Mouse (Mus musculus) hindbrain, postnatal 0 days (tissue): Measurements from ENCODE around the gene Ranbp3. TPM values are rescaled to one million over a fixed set of nuclear protein-coding genes. Genes with fewer than 3 reads are reported as not detected.
A peak's percentile ranks its signal among the peaks of the same experiment; 100 is the strongest.

Experiments used
- ATAC-seq: fragments of 200-750 bp; cut with Nextera tagmentation; 2 replicates; pipeline ENCODE4 v1.8.0; 2017; ENCODE audit warnings: mild to moderate bottlenecking, moderate TSS enrichment, moderate library complexity
- DNase-seq: peaks from one replicate; pipeline ENCODE4 v3.0.0-alpha.2; 2015; ENCODE audit warnings: low spot score
- H3K27ac ChIP-seq: fragments of 300-500 bp; sonication (generic); 2 replicates; pipeline ENCODE4 v1.5.1; 2014; ENCODE audit warnings: mild to moderate bottlenecking
- H3K27me3 ChIP-seq: fragments of 300-500 bp; sonication (generic); 2 replicates; pipeline ENCODE4 v1.6.1; 2014; ENCODE audit warnings: low read length, mixed read lengths; ENCODE audit not compliant: insufficient read depth
- H3K36me3 ChIP-seq: fragments of 300-500 bp; sonication (generic); 2 replicates; pipeline ENCODE4 v1.6.1; 2014; ENCODE audit warnings: low read length, mixed read lengths; ENCODE audit not compliant: insufficient read depth
- H3K4me1 ChIP-seq: fragments of 300-500 bp; sonication (generic); 2 replicates; pipeline ENCODE4 v1.6.1; 2014; ENCODE audit warnings: antibody characterized with exemption, low read length, mixed read lengths; ENCODE audit not compliant: insufficient read depth
- H3K4me2 ChIP-seq: fragments of 300-500 bp; sonication (generic); 2 replicates; pipeline ENCODE4 v1.6.1; 2014; ENCODE audit warnings: low read depth, mild to moderate bottlenecking, low read length, moderate library complexity, mixed read lengths
- H3K4me3 ChIP-seq: fragments of 300-500 bp; sonication (generic); 2 replicates; pipeline ENCODE4 v1.5.1; 2014; ENCODE audit warnings: low read length
- H3K9ac ChIP-seq: fragments of 300-500 bp; sonication (generic); replicated peaks from 2 replicates; pipeline ENCODE4 v1.6.1; 2014; ENCODE audit warnings: mild to moderate bottlenecking, low read length, moderate library complexity, mixed read lengths
- H3K9me3 ChIP-seq: fragments of 300-500 bp; sonication (generic); 2 replicates; pipeline ENCODE4 v1.6.1; 2016; ENCODE audit warnings: low read length, mixed read lengths
- CTCF ChIP-seq: IDR thresholded peaks from 2 replicates; pipeline ENCODE4 v1.5.1; 2016; ENCODE audit warnings: antibody characterized with exemption, control low read depth, low read depth
- WGBS: fragments of 180-500 bp; shearing (Covaris S2); extraction: QIAGEN DNeasy Blood & Tissue Kit; methylation state at CpG from one replicate; pipeline ENCODE4 v1.1.7; 2014; 5-methylcytosine and 5-hydroxymethylcytosine counted together
- polyA plus RNA-seq: library from polyadenylated mRNA; unstranded; fragments of >200 nt; fragmentation: Nextera tagmentation; extraction: Ambion mirVana; gene quantifications from 2 replicates; pipeline ENCODE4 v1.2.1, GENCODE M21; 2015
- total RNA-seq: library from RNA; depleted of rRNA; stranded (reverse); fragments of >200 nt; gene quantifications from 2 replicates; pipeline ENCODE4 v1.2.3, GENCODE M21; 2014

Ranbp3 gene
- total and polyA plus RNA-seq, 2 experiments from 2014 or later, result 88.7 to 121 TPM

- ATAC-seq (no peak), DNase-seq (no peak)
- Histone ChIP-seq H3K36me3 (peaks cover 72% of the 10 kb centered on the region), H3K27ac (no peak overlapping the region), H3K27me3 (no peaks in the 10 kb centered on the region), H3K4me1 (no peaks in the 10 kb centered on the region), H3K4me2 (no peak overlapping the region), H3K4me3 (no peak overlapping the region), H3K9me3 (no peaks in the 10 kb centered on the region), H3K9ac (no peak overlapping the region)
- TF ChIP-seq CTCF, result no peak
- 83% methylated on average over 3 of the region's 3 CpGs for WGBS
These were observed 36.6 kb downstream of the Ranbp3 start for GRCm38 (mm10) chr17:56709708-56710107.

- no peak overlapping the region for H3K4me3 ChIP-seq
- peaks cover 13% of the 10 kb centered on the region for H3K4me1 ChIP-seq
- no peak overlapping the region for H3K9ac ChIP-seq
- ATAC-seq, result no peak
- no peak overlapping the region for H3K27ac ChIP-seq
- WGBS, result 63% methylated on average over 11 of the region's 11 CpGs
- DNase-seq, result no peak
- H3K36me3 ChIP-seq, result peaks cover 19% of the 10 kb centered on the region
- no peaks in the 10 kb centered on the region for H3K27me3 ChIP-seq
- H3K9me3 ChIP-seq, result no peaks in the 10 kb centered on the region
- TF ChIP-seq CTCF, result no peak
- H3K4me2 ChIP-seq, result peak overlapping the region; percentile 72; the same call in 1 of the 2 replicates
These were observed 42.3 kb downstream of the Ranbp3 start for GRCm38 (mm10) chr17:56715360-56715759.

GRCm38 (mm10) chr17:56715914-56716654 lies 43.0 kb downstream of the Ranbp3 start:
- H3K9ac ChIP-seq, result peak overlapping the region; percentile 69
- H3K4me3 ChIP-seq, result peak overlapping the region; percentile 86
- DNase-seq, result no peak
- 23% methylated on average over 22 of the region's 22 CpGs for WGBS
- H3K4me2 ChIP-seq, result peak overlapping the region; percentile 72
- H3K36me3 ChIP-seq, result peaks cover 13% of the 10 kb centered on the region; the same call in 1 of the 2 replicates
- H3K27ac ChIP-seq, result peak overlapping the region; percentile 90
- no peak for TF ChIP-seq CTCF
- no peaks in the 10 kb centered on the region for H3K9me3 ChIP-seq
- H3K27me3 ChIP-seq, result no peaks in the 10 kb centered on the region
- peaks cover 13% of the 10 kb centered on the region for H3K4me1 ChIP-seq
- ATAC-seq, result no peak

- H3K9ac ChIP-seq, result peak overlapping the region; percentile 89
- H3K27me3 ChIP-seq, result no peaks in the 10 kb centered on the region
- under 1% methylated on average over 55 of the region's 55 CpGs for WGBS
- H3K9me3 ChIP-seq, result no peaks in the 10 kb centered on the region
- TF ChIP-seq CTCF, result no peak
- H3K4me1 ChIP-seq, result peaks cover 13% of the 10 kb centered on the region
- ATAC-seq (peak; percentile 94), DNase-seq (peak; percentile 100)
- H3K27ac ChIP-seq, result peak overlapping the region; percentile 90
- peak overlapping the region; percentile 72 for H3K4me2 ChIP-seq
- H3K4me3 ChIP-seq, result peak overlapping the region; percentile 86
- H3K36me3 ChIP-seq, result peaks cover 11% of the 10 kb centered on the region; the same call in 1 of the 2 replicates
These were observed 43.7 kb downstream of the Ranbp3 start for GRCm38 (mm10) chr17:56716655-56717362.

- Histone ChIP-seq H3K36me3 (peaks cover 14% of the 10 kb centered on the region), H3K27ac (peak within 1 kb of the TSS; percentile 90), H3K4me1 (peaks cover 13% of the 10 kb centered on the region), H3K9ac (peak within 1 kb of the TSS; percentile 89), H3K4me3 (peak within 1 kb of the TSS; percentile 86), H3K4me2 (peak within 1 kb of the TSS; percentile 72), H3K9me3 (no peaks in the 10 kb centered on the region), H3K27me3 (no peaks in the 10 kb centered on the region)
- peak; percentile 78 for ATAC-seq
- WGBS, result under 1% methylated on average over 59 of the region's 59 CpGs
- peak; percentile 100 for DNase-seq
- TF ChIP-seq CTCF, result no peak
These were observed 44.4 kb downstream of the Ranbp3 start, which contains the start of the genes Ndufa11 and Vmac for GRCm38 (mm10) chr17:56717363-56718058. Ndufa11 (plus strand) TSS chr17:56717767. Vmac (minus strand) TSS chr17:56718022.

GRCm38 (mm10) chr17:56722441-56722840 lies 49.3 kb downstream of the Ranbp3 start:
- Histone ChIP-seq H3K4me1 (peaks cover 10% of the 10 kb centered on the region), H3K9ac (no peak overlapping the region), H3K4me3 (no peak overlapping the region), H3K4me2 (no peak overlapping the region), H3K36me3 (peaks cover 29% of the 10 kb centered on the region), H3K27ac (no peak overlapping the region), H3K9me3 (no peaks in the 10 kb centered on the region), H3K27me3 (no peaks in the 10 kb centered on the region)
- DNase-seq (no peak), ATAC-seq (no peak)
- no peak for TF ChIP-seq CTCF
- 79% methylated on average over 5 of the region's 5 CpGs for WGBS
